Mouse (Mus musculus) liver, postnatal 0 days (tissue): ENCODE measurements at regions not wholly inside any gene's neighbourhood (a gene's known extent, or its start where the extent isn't known, plus 50 kb on each side); places are given as distances from the start of the nearest gene placed in this dataset.

Experiments used
- CTCF ChIP-seq: sonication (generic); IDR thresholded peaks from 2 replicates; pipeline ENCODE4 v1.5.1; 2016; ENCODE audit warnings: antibody characterized with exemption, low read depth
- EP300 ChIP-seq: IDR thresholded peaks from 2 replicates; pipeline ENCODE4 v1.6.1; 2016; ENCODE audit warnings: antibody characterized with exemption, low read depth, mild to moderate bottlenecking

GRCm38 (mm10) chr2:75396016-75396415 is 263.0 kb upstream of the Hnrnpa3 start:
- no peak for TF ChIP-seq CTCF
- no peak for TF ChIP-seq EP300
